Mouse (Mus musculus) layer of hippocampus, postnatal 14 days (tissue): ENCODE results near the gene Ms4a6b. TPM values are rescaled to one million over a fixed set of nuclear protein-coding genes. Genes with fewer than 3 reads are reported as not detected.
A peak's percentile ranks its signal among the peaks of the same experiment; 100 is the strongest.
"Not testable (repeated sequence)": the region's sequence is repeated elsewhere in the genome, so short reads cannot be mapped to it uniquely, and the experiment has no call there.

Experiments
- DNase-seq, 2 experiments: peaks; one replicate each; pipeline ENCODE4 v3.0.0; 2021 to 2022; ENCODE audit warnings: low spot score in 2 of 2, mixed read lengths in 1 of 2
- total RNA-seq, 2 experiments: library from RNA; stranded (reverse); gene quantifications; 2 replicates each; pipeline ENCODE4 v1.2.3; 2021

Gene Ms4a6b
- total RNA-seq, 2 experiments from 2014 or later, result 2.4 to 2.5 TPM

DNA sequence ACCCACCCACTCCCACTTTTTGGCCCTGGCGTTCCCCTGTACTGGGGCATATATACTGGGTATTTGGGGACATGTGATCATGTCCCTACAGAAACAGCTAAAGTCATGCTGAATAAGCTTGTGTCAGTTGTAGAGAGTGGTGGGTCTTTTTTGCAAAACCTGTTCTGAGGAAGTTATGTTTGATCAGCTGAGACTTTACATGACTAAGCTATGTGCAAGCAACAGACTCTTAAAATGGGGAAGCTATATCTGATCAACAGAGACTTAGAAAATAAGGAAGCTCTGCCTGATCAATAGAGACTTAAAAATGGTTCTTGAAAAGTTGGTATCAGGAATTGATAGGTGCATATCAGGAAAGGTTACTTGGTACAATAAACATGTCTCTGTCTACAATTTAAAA, 17.1 kb downstream of the Ms4a6b start:
- DNase-seq, result no peak

DNA sequence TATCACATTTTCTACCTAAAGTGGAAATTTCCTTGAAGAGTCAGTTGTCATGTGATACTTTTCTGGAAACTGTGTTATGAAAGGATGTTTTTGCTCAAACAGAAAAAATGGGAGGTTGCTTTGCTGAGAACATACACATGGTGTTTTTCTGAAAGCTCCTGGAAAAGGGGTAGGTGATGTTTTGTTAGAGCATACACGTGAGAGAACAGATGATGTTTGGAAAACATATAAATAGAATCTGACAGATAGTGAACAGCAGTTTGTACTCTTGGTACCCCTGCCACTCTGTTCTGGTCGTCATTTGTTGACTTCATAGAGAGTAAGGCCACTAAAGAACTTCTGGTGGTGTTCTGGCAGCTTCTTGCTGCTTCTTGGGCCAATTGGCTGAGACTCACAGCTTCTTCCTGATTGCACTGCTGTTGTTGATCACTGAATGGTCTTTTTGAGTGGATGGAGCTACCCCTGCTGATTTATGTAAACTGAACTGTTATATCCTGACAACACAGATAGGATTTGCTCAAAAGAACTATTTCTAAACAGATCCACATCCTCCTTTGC, 17.7 kb downstream of the Ms4a6b start:
- peak in 1 of 2 experiments; percentile 16 for DNase-seq

DNA sequence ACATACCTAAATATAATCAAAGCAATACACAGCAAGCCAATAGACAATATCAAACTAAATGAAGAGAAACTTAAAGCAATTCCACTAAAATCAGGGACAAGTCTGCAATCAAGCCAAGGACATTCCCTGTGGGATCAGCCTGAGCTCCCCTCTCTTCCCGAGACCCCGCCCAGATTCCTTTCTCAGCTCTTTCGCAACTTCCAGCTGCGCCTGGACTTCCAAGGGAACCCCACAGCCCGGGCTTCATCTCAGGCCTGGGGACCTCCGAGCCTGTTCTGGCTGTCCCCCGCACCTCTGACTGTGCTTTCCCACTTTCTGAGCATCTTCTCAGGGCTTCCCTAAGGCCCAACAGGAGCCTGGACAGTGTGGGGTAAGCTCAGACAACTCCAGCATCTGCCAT, 20.3 kb downstream of the Ms4a6b start, which contains the start of gene Ms4a4d:
TSS of gene Ms4a4d (plus strand) at position 209 of the 400 bp plus-strand sequence.
- DNase-seq, result no peak

DNA sequence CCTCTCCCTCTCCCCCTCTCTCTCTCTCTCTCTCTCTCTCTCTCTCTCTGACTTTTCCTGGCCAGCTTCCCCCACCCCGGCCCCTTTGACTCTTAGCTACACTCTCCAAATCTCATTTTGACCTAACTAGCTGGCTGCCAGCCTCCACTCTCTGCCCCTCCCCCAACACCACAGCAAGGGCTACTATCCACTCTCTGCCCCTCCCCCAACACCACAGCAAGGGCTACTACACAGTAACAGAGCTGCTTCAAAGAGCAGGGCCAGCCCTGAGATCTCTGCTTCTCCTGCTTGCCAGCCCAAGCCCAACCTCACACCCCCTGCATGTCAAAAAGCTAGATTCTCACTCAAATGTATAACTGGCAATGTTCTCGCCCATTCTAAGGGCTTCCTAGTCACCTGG, 21.0 kb downstream of the Ms4a6b start:
- DNase-seq, result no peak

DNA sequence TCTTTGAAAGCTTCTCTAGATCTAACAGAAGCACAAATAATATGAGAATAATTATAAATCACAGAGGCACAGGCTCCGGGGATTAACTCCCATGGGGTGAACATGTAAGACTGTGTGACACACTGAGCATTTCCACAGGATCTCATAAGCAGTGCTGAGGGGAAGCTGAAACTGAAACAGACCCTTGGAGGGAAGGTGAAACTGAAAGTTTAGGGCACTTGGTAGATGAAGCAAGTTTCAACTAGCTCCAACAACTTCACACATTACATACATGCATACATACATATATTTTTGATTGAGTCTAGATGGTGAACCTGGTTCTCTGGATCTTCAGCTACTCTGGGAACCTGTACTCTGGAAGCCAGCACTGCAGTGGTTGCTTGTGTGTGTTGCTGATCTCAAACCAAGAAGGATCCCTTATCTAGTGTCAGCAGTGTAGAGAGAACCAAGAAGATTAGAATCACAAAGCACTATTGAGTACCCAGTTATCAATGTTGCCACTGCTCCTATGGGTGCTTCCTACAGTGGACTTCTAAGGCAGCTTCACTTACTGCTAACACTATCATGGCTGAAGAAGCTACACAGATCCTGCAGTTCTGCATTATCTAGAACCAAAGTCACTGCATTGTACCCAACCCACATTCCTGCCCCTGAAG, 24.0 kb downstream of the Ms4a6b start:
- DNase-seq, result not testable (repeated sequence)

DNA sequence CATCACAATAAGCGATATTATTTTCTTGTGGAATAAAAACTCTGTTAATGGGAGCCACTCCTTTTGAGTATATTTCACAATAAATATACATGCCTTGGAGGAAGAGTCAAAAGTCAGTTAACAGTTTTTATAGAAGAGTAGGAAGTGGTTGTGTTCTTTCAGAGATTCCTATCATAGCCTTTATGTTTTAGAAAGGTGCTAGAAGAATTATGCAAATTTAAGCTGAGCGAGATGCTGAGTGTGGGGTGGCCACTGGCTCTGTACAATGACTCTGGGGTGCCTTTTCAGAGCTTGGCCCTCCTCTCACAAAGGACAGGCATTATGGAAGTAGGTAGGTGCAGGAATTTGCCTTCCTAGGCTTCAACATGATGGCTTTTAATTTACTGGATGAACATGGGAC, 28.1 kb downstream of the Ms4a6b start:
- not testable (repeated sequence) for DNase-seq

DNA sequence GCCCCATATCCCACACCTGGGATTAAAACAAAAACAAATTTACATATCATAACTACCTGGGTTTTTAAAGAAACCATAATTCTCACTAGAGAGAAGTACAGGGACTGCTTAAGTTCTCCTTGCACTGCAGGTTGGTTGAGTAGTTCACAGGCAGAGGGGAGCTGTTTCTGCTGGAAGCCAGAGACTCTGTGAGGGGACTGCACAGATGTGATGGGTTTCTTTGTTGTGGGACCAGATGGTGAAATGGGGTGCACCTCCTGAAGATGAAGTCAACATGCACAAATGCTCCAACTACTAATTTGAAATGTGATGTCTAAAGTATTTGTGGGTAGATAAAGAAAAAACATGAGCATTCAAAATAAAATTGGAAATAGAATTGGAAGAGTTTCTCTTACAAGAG, 31.6 kb downstream of the Ms4a6b start:
- DNase-seq, result no peak

DNA sequence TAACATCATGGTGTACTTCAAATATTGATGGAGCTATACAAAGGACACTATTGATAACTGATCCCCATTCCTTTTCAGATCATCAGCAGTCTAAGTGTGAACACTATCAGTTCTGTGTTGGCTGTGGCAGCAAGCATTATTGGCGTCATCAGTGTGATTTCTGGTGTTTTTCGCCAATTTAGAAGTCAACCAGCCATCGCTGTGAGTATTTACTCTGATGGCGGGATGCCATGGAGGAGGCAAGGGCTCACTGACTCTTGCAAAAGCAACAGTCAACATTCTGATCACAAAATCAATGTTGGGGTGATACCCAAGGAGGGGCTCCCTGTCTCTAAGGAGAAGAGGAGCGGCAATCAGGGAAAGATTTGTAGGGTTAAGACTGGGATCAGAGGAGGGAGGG, 38.4 kb downstream of the Ms4a6b start:
- DNase-seq, result no peak

DNA sequence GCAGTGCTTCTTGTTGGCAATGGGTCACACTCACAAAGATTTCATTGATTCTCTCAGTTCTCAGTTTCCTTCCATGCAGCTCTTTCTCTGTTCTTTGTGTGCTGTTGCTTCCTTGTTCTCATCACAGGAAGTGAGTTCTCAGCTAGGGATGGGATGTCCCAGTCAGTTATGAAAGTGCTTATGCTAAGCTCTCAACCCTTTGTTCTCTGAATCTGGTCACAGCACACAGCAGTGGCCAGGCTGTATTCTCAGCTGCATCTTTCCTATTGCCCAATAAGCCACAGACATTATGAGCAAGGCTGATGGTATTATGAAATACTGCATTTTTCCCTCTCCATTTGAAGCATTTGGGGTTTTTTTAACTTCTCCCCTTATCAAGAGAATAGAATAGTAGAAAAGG, 43.2 kb downstream of the Ms4a6b start:
- not testable (repeated sequence) for DNase-seq

DNA sequence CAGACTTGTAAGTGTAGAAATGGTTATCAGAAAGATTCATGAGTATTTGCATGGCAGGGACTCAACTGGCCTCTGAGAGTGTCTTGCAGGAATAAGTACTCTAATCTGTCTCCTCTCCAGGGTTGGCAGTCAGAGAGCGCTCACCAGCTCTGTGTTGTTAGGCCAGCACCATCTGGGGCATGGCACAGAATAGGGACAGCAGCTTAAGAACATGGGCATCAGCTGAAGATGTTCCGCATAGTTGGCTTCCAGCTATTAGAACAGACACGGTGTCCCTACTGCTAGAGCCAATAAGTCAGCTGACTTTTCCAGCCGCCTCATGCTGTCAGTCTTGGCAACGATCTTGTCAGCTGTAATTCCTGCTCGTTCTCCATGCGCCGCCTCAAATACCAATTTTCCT, 58.7 kb downstream of the Ms4a6b start:
- no peak for DNase-seq

Other genes with a start within 250 kb of the Ms4a6b start
- gene Ms4a5, start 232.6 kb upstream of the Ms4a6b start, total RNA-seq, result not detected
- not detected for gene Ms4a14, start 202.1 kb upstream of the Ms4a6b start, total RNA-seq
- under 1 TPM; 0.28 to 0.69 TPM for gene Ms4a7, start 180.4 kb upstream of the Ms4a6b start, total RNA-seq
- 1 to 10 TPM in 1 of 2 experiments, under 1 TPM in 1; 0.64 to 1.6 TPM for gene Ms4a4a, start 141.0 kb upstream of the Ms4a6b start, total RNA-seq
- gene Ms4a4c, start 111.7 kb upstream of the Ms4a6b start, total RNA-seq, result not detected
- gene Ms4a4b, start 73.0 kb upstream of the Ms4a6b start, total RNA-seq, result not detected
- gene Ms4a6c, start 47.1 kb upstream of the Ms4a6b start, total RNA-seq, result 1 to 10 TPM; 1.9 to 2.0 TPM
- under 1 TPM in 1 of 2 experiments, not detected in 1; 0.55 TPM for gene Gm8369, start 30.6 kb upstream of the Ms4a6b start, total RNA-seq
- not detected for gene Ms4a4d, start 20.3 kb downstream of the Ms4a6b start, total RNA-seq
- 1 to 10 TPM in 1 of 2 experiments, under 1 TPM in 1; 0.81 to 1.2 TPM for gene Ms4a6d, start 88.3 kb downstream of the Ms4a6b start, total RNA-seq
- not detected for gene Ms4a2, start 107.2 kb downstream of the Ms4a6b start, total RNA-seq
- gene Ms4a3, start 124.3 kb downstream of the Ms4a6b start, total RNA-seq, result not detected
- gene Oosp2, start 144.0 kb downstream of the Ms4a6b start, total RNA-seq, result not detected
- not detected for gene Oosp1, start 174.6 kb downstream of the Ms4a6b start, total RNA-seq
- not detected for gene Oosp3, start 180.5 kb downstream of the Ms4a6b start, total RNA-seq
- not detected for gene Gif, start 231.0 kb downstream of the Ms4a6b start, total RNA-seq